15 mouse cellular contexts compared by ENCODE assay signal in genomic region chr11:35021990-35022625, GRCm38 (mm10).
DNase-seq lines count a peak whose midpoint lies in the region; ATAC-seq and TF ChIP-seq lines count a peak whose summit lies in the region.
"Had no signal": no experiment of that assay in that cellular context is flagged by ENCODE, and none has a peak within 500 bp of the region (broad histone marks: within the 10 kb centered on the region; RNA-seq: fewer than 3 reads in every experiment).

No protein-coding gene starts in this region.

- no peak overlapping the region for H3K4me2 ChIP-seq in forebrain, embryonic 14.5 days (ENCODE audit: low read length)
- H3K4me2 ChIP-seq in forebrain, embryonic 12.5 days, result no peak overlapping the region
- H3K4me2 ChIP-seq in myocyte (ENCODE audit: low read depth), result no peak overlapping the region
- H3K4me2 ChIP-seq: hindbrain, embryonic 12.5 days had no signal

- no peak for TF ChIP-seq POLR2A in myocyte (IDR thresholded peaks at IDR 0.05; ENCODE audit: insufficient read length, low read depth)

- CTCF ChIA-PET in Patski (lab: Charles Lee), result interaction anchor here (0.7 kb wide), 1 partner anchor 62 kb away, joined by 4 read pairs; no protein-coding TSS in a partner anchor

- no peaks in the 10 kb centered on the region for H3K79me2 ChIP-seq in myocyte (ENCODE audit: control insufficient read depth, insufficient read depth)

- H3K4me1 ChIP-seq in forebrain, embryonic 14.5 days (ENCODE audit: control insufficient read depth, insufficient read depth, low read length), result no peaks in the 10 kb centered on the region
- H3K4me1 ChIP-seq in forebrain, embryonic 12.5 days, result no peaks in the 10 kb centered on the region
- peaks cover 24% of the 10 kb centered on the region for H3K4me1 ChIP-seq in limb, embryonic 10.5 days
- H3K4me1 ChIP-seq: hindbrain, embryonic 12.5 days had no signal

- no peak overlapping the region for H3ac ChIP-seq in myocyte (ENCODE audit: control insufficient read depth, insufficient read length)

- H3K9ac ChIP-seq in forebrain, embryonic 14.5 days (ENCODE audit: low read length), result no peak overlapping the region
- H3K9ac ChIP-seq in forebrain, embryonic 12.5 days, result no peak overlapping the region
- H3K9ac ChIP-seq: hindbrain, embryonic 12.5 days; liver, postnatal 0 days had no signal

- no peak for ATAC-seq in forebrain, embryonic 14.5 days
- ATAC-seq in forebrain, embryonic 12.5 days (ENCODE audit: low FRiP score), result no peak
- ATAC-seq in Patski, result peak; percentile 35
- ATAC-seq: liver, postnatal 0 days had no signal

- no peaks in the 10 kb centered on the region for H3K9me3 ChIP-seq in forebrain, embryonic 14.5 days (replicated peaks; ENCODE audit: control insufficient read depth, low read length)
- H3K9me3 ChIP-seq in forebrain, embryonic 12.5 days, result no peaks in the 10 kb centered on the region
- no peaks in the 10 kb centered on the region for H3K9me3 ChIP-seq in limb, embryonic 10.5 days (replicated peaks)
- H3K9me3 ChIP-seq: heart, embryonic 10.5 days; hindbrain, embryonic 12.5 days had no signal

- no peaks in the 10 kb centered on the region for H3K36me3 ChIP-seq in forebrain, embryonic 14.5 days (ENCODE audit: control insufficient read depth, insufficient read depth, low read length)
- no peaks in the 10 kb centered on the region for H3K36me3 ChIP-seq in forebrain, embryonic 12.5 days (replicated peaks)
- no peaks in the 10 kb centered on the region for H3K36me3 ChIP-seq in myocyte (ENCODE audit: control insufficient read depth, insufficient read depth)
- H3K36me3 ChIP-seq in limb, embryonic 10.5 days, result no peaks in the 10 kb centered on the region
- H3K36me3 ChIP-seq: heart, embryonic 10.5 days; hindbrain, embryonic 12.5 days had no signal

- DNase-seq in forebrain, embryonic 14.5 days (ENCODE audit: low spot score), result peak; percentile 57
- no peak for DNase-seq in Patski (ENCODE audit: low read depth, low spot score)
- DNase-seq in layer of hippocampus, adult 2 months (ENCODE audit: low spot score in 2 of 2), result peak; percentile 70 to 85
- no peak for DNase-seq in thymus, postnatal 0 days (ENCODE audit: low spot score)
- no peak for DNase-seq in limb, embryonic 10.5 days (ENCODE audit: low spot score)
- no peak for DNase-seq in adipocyte (ENCODE audit: low spot score)
- DNase-seq: adrenal gland, postnatal 14 days; cerebellum, adult 11-12 months; kidney, adult 9 months; liver, postnatal 0 days; thymus, postnatal 25 days had no signal

- H3K27ac ChIP-seq in forebrain, embryonic 14.5 days (ENCODE audit: low read depth, low read length), result no peak overlapping the region
- H3K27ac ChIP-seq in forebrain, embryonic 12.5 days, result no peak overlapping the region
- peak overlapping the region; percentile 49; the same call in 1 of the 2 replicates for H3K27ac ChIP-seq in layer of hippocampus, adult 2 months
- no peak overlapping the region for H3K27ac ChIP-seq in limb, embryonic 10.5 days
- H3K27ac ChIP-seq: heart, embryonic 10.5 days; hindbrain, embryonic 12.5 days had no signal

- in situ Hi-C loops in Patski (cut with MboI; ENCODE audit: low pct_unique_long_range_greater_than_20kb), result no loop called here

- 55% methylated on average over 3 of the region's 3 CpGs for WGBS in forebrain, embryonic 14.5 days
- 74% methylated on average over 3 of the region's 3 CpGs for WGBS in forebrain, embryonic 12.5 days
- 52% methylated on average over 3 of the region's 3 CpGs for whole genome bisulfite sequencing in limb, embryonic 10.5 days

- POLR2A ChIA-PET in Patski (lab: Charles Lee), result no interaction called here

- no peak for TF ChIP-seq CTCF in Patski (IDR thresholded peaks at IDR 0.05)
- TF ChIP-seq CTCF in layer of hippocampus, adult 2 months (conservative IDR thresholded peaks at IDR 0.05), result no peak

- H3K4me3 ChIP-seq in forebrain, embryonic 14.5 days (ENCODE audit: low read depth, low read length), result no peak overlapping the region
- H3K4me3 ChIP-seq in forebrain, embryonic 12.5 days (replicated peaks), result no peak overlapping the region
- no peak overlapping the region for H3K4me3 ChIP-seq in layer of hippocampus, adult 2 months
- no peak overlapping the region for H3K4me3 ChIP-seq in myocyte
- H3K4me3 ChIP-seq in limb, embryonic 10.5 days, result no peak overlapping the region
- H3K4me3 ChIP-seq: heart, embryonic 10.5 days; hindbrain, embryonic 12.5 days had no signal

- H3K27me3 ChIP-seq in forebrain, embryonic 14.5 days (replicated peaks; ENCODE audit: control insufficient read depth, insufficient read depth, low read length), result no peaks in the 10 kb centered on the region
- no peaks in the 10 kb centered on the region for H3K27me3 ChIP-seq in forebrain, embryonic 12.5 days
- no peaks in the 10 kb centered on the region for H3K27me3 ChIP-seq in Patski
- no peaks in the 10 kb centered on the region for H3K27me3 ChIP-seq in myocyte (ENCODE audit: control insufficient read depth, insufficient read depth, insufficient read length)
- no peaks in the 10 kb centered on the region for H3K27me3 ChIP-seq in limb, embryonic 10.5 days (ENCODE audit: low read depth, poor library complexity, severe bottlenecking)
- H3K27me3 ChIP-seq: hindbrain, embryonic 12.5 days had no signal

TF ChIP-seq in myocyte, 11 proteins besides CTCF, POLR2A, EP300 and RAD21:
- TF ChIP-seq MAX (IDR thresholded peaks at IDR 0.05; ENCODE audit: low read depth), result no peak
- no peak for TF ChIP-seq TCF3 (IDR thresholded peaks at IDR 0.05; ENCODE audit: insufficient read length, low read depth)
- TF ChIP-seq TCF12 (IDR thresholded peaks at IDR 0.05; ENCODE audit: insufficient read depth, poor library complexity, severe bottlenecking), result no peak
- TF ChIP-seq USF1 (IDR thresholded peaks at IDR 0.05; ENCODE audit: low read depth), result peak; percentile 38
TF ChIP-seq in myocyte: peak in this region for 1.

Comparison
In these comparisons a context has a peak if more than half of its experiments do, and no peak if none do; other contexts are left out.
1. DNase-seq: peak in forebrain, embryonic 14.5 days (single experiment) and layer of hippocampus, adult 2 months (2 of 2); none in Patski (single experiment), thymus, postnatal 0 days (single experiment), limb, embryonic 10.5 days (single experiment) and adipocyte (single experiment).